Mouse (Mus musculus): ENCODE measurements at regions not wholly inside any gene's neighbourhood (a gene's known extent, or its start where the extent isn't known, plus 50 kb on each side); places are given as distances from the start of the nearest gene placed in this dataset.
"Not testable (repeated sequence)": the region's sequence is repeated elsewhere in the genome, so short reads cannot be mapped to it uniquely, and the experiment has no call there.

DNA sequence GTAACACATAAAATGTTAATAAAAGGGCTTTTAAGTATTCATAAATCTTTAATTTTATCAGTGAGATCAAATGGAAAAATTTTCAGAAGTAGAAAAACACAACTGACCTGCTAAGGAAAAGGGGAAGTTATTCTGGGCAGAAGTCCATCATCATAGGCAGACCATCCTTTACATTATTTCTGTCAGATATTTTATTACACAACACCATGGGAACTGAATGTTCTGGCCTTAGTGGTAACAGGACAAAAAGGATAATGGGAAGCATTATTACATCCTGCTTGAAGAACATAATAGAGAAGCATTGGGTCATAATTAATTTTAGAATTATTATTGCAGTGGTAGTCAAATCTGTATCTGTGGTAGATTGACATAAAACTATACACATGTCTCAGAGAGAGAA lies 603.5 kb upstream of the Gje1 start:
- no peak for DNase-seq (ENCODE audit: low spot score in 2 of 2)

DNA sequence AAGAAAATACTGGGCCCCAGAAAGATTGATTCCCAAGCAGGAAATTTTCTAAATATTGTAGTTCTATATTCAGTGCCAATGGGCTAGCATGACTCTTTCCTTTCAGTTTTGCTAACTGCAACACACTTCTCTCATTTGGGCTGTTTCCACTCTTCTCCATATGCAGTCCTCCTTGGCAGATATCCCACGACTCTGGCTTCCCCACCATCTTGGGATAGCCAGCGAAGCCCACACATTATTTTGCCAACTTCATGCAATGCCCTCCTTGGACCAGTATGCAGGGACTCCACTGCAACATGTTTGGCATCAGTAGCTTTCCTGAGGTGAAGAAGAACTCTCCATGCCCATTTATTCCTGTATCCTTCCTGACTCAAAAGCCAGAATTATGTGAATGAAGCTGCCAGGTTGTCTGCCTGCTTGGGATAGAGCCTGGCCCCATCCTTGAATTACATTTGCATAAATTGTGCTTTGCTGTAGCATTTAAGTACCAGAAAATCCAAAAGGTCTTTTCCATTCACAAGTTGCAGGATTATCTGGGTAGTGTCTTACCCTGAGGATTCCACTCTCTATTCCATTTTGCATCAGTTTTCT lies 599.1 kb upstream of the Gje1 start:
- peak; percentile 26 to 32 for DNase-seq (ENCODE audit: low spot score in 2 of 2)

- no peak for DNase-seq (ENCODE audit: low spot score in 2 of 2)
Observed at GRCm38 (mm10) chr10:15310650-15311049, 592.6 kb upstream of the Gje1 start.

- DNase-seq (ENCODE audit: low spot score in 2 of 2) = no peak
Observed at GRCm38 (mm10) chr10:15305811-15306473, 587.9 kb upstream of the Gje1 start.

GRCm38 (mm10) chr10:15300199-15301085 lies 582.4 kb upstream of the Gje1 start:
- peak; percentile 67 to 87 for DNase-seq (ENCODE audit: low spot score in 2 of 2)

DNA sequence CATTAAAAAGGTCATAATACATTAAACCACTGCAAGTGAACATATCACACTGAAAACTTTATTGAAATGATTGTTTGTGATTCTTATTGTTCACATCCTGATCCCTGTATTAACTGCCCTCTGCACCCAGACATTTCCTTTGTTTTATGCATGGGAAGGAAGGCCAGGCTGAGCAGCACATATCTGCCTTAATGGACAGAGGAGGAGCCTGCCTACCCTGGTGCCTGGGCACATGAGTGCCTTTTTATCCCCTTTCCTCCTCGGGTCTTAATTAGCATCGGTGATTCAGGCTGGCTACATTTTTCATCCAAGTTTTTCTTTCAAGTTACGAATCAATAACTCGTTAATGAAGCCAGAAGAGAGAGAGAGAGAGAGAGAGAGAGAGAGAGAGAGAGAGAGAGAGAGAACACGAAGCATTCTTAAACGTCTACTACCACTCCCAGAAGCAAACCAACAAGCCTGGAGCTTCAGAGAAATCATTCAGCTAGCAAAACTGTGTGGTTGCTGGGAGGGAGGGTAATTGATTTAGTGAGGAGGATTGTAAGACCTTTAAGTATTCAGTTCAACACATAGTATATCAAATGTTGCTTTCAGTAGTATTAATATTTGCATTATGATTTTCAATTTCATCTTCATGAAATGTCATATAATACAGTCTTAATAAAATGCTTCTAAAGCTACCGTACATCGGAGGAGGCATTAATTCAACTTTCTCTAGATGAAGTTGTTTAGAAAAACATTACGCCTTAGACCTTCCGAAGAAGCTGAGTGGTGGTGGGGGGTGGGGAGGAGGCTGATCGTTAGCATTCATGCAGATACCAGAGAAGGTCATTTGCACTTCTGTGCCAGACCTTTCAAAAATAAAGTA lies 581.6 kb upstream of the Gje1 start:
- no peak for DNase-seq (ENCODE audit: low spot score in 2 of 2)

- no peak for DNase-seq (ENCODE audit: low spot score in 2 of 2)
Observed at GRCm38 (mm10) chr10:15297257-15297656, 579.2 kb upstream of the Gje1 start.

- DNase-seq (ENCODE audit: low spot score in 2 of 2) = no peak
Observed at GRCm38 (mm10) chr10:15294125-15294524, 576.1 kb upstream of the Gje1 start.

DNA sequence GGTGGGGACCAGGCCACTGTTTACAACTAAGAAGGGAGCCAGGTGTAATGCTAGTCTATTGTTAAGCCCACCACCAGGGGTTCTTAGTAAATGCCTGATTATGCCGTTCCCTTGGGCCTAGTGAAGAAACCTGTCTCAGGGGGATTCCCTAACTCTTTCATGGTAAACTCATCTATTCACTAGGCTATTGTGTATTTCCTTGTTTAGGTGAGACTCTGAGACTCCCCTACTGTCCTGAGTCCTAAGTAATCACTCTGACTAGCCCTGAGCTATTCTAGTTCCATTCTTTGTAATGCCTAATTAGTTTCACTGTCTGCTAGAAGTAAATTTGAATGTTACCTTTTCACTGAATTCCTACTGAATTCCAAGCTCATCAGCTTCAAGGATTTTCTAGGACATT lies 545.3 kb upstream of the Gje1 start:
- not testable (repeated sequence) for DNase-seq (ENCODE audit: low spot score in 2 of 2)

DNA sequence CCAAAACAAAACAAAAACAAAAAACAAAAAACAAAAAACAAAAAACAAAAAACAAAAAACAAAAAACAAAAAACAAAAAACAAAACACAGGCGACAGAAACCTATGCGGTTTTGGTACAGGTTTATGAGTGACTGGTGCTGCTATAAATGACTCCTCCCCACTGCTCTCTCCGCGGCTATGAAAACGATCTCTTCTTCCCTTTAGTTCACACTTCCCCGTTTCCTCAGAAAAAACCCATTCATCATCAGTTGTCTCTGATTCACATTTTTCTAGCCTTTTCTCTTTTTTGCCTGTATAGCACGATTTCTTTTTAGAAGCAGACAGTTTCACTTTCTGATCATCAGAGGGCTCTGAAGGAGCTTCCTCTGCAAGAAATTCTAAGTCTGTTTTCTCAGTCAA lies 544.3 kb upstream of the Gje1 start:
- not testable (repeated sequence) for DNase-seq (ENCODE audit: low spot score in 2 of 2)

- DNase-seq (ENCODE audit: low spot score in 2 of 2) = no peak
Observed at GRCm38 (mm10) chr10:15249402-15250086, 531.5 kb upstream of the Gje1 start.

- DNase-seq (ENCODE audit: low spot score in 2 of 2) = no peak
Observed at GRCm38 (mm10) chr10:15248899-15249298, 530.9 kb upstream of the Gje1 start.

- no peak for DNase-seq (ENCODE audit: low spot score in 2 of 2)
Observed at GRCm38 (mm10) chr10:15244376-15245262, 526.6 kb upstream of the Gje1 start.

DNA sequence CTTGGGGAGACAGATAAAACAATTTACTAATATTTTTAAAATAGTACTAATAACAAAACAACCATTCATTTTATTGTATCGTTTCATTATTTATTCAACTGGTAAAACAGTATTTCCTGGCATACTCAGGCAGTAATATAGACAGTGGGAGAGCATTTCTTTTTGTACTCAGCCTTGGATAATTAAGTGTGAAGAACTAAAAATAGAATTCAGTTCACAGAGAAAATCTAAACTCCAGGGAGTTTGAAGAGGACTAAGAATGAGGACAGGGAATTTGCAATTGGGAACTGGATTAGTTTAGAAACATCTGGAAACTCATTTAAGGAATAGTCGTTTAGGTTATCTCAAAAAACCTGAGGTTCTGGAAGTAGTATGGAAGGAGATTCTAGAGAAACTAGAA lies 525.4 kb upstream of the Gje1 start:
- DNase-seq (ENCODE audit: low spot score in 2 of 2) = no peak

DNA sequence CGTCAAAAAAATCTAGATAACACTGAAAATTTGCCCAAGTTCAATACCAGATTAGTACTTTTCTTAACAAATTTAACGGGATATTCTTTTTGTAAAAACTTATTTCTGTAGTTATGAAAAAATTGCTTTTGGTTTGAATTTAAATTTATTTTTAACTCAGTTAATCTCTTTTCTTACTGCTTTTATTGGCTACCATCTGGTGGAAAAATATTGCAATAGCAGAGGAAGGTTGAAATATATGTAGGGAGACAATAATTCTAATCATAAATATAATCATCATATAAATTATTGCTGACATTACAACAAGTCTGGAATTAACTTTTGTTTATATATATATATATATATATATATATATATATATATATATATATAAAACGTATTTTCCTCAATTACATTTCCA lies 500.9 kb upstream of the Gje1 start:
- DNase-seq (ENCODE audit: low spot score in 2 of 2) = no peak

DNA sequence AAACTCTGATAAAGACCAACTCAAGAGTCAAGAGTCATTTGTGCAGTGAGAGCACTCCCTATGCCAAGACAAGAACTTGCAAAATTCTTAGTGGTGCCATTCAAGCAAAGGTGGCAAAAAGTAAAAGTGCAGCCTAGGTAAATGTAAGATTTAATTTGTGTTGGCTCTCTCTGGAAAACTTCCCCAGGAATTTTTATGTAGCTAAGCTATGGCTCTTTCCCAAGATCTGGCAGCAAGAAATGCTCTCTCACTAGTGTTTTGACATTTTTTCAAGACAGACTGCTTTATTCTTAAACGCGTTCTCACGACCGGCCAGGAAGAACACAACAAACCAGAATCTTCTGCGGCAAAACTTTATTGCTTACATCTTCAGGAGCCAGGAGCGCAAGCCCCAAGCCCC lies 461.6 kb upstream of the Gje1 start:
- DNase-seq (ENCODE audit: low spot score in 2 of 2) = no peak

GRCm38 (mm10) chr10:15174421-15174820 lies 456.4 kb upstream of the Gje1 start:
- DNase-seq (ENCODE audit: low spot score in 2 of 2) = no peak

DNA sequence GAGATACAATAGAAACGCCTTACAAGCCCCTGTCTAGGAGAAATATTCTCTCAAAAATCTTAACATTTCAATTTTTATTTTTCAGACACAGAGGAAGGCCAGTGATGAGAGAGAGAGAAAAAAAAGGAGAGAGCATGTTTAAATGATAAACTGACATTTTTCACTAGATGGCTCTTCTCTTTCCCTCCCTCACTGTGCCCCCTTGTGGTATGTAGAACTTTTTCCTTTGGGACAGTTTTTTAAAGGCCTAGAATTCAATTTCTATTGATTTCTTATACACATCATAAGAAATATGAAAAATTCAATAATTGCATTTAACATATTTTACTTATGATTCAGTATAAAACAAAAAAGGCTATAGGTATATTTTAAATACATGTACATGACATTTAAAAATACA lies 454.5 kb upstream of the Gje1 start:
- DNase-seq (ENCODE audit: low spot score in 2 of 2) = no peak

GRCm38 (mm10) chr10:15140703-15141102 lies 422.7 kb upstream of the Gje1 start:
- DNase-seq (ENCODE audit: low spot score in 2 of 2) = no peak
